Mouse (Mus musculus) midbrain, embryonic 11.5 days (tissue): ENCODE measurements around the gene Eme1. TPM values are rescaled to one million over a fixed set of nuclear protein-coding genes. Genes with fewer than 3 reads are reported as not detected.

ENCODE experiments used
- polyA plus RNA-seq: library from polyadenylated mRNA; unstranded; fragments of >200 nt; fragmentation: Nextera tagmentation; extraction: Ambion mirVana; gene quantifications from 2 replicates; pipeline ENCODE4 v1.2.1, GENCODE M21; 2014

Gene Eme1
- polyA plus RNA-seq, 1 experiment from 2014 or later, result 47.7 TPM

Other genes starting within 250 kb of the Eme1 start
- 7.6 and 9.3 TPM in 2 replicates for gene Cacna1g, start 179.8 kb downstream of the Eme1 start, polyA plus RNA-seq
- not detected in 2 replicates for gene Spata20, start 167.8 kb downstream of the Eme1 start, polyA plus RNA-seq
- gene Epn3, start 154.0 kb downstream of the Eme1 start, polyA plus RNA-seq, result 0.27 and 0.50 TPM in 2 replicates
- 3.7 and 4.1 TPM in 2 replicates for gene Mycbpap, start 132.2 kb downstream of the Eme1 start, polyA plus RNA-seq
- gene Rsad1, start 104.7 kb downstream of the Eme1 start, polyA plus RNA-seq, result 3.7 and 3.9 TPM in 2 replicates
- 0.20 and 0.30 TPM in 2 replicates for gene Chad, start 88.9 kb downstream of the Eme1 start, polyA plus RNA-seq
- gene Acsf2, start 52.1 kb downstream of the Eme1 start, polyA plus RNA-seq, result 4.9 TPM in 2 replicates
- gene Lrrc59, start 24.2 kb downstream of the Eme1 start, polyA plus RNA-seq, result 183 and 199 TPM in 2 replicates
- 125 and 129 TPM in 2 replicates for gene Mrpl27, start 197 bp downstream of the Eme1 start, polyA plus RNA-seq
- gene Xylt2, start 23.6 kb upstream of the Eme1 start, polyA plus RNA-seq, result 8.2 and 12.0 TPM in 2 replicates
- not detected in 2 replicates for gene Gm11541, start 50.5 kb upstream of the Eme1 start, polyA plus RNA-seq
- 0.22 TPM in 1 of 2 replicates, not detected in the other for gene Cdc34b, start 87.8 kb upstream of the Eme1 start, polyA plus RNA-seq
- not detected in 2 replicates for gene Tmem92, start 128.7 kb upstream of the Eme1 start, polyA plus RNA-seq